Comparison of ENCODE assay signal across 19 mouse cellular contexts in genomic region chr8:84909949-84910348, GRCm38 (mm10). TPM values are rescaled to one million over a fixed set of nuclear protein-coding genes. Genes with fewer than 3 reads are reported as not detected.
DNase-seq lines count a peak whose midpoint lies in the region; ATAC-seq and TF ChIP-seq lines count a peak whose summit lies in the region.
"Had no signal": no experiment of that assay in that cellular context is flagged by ENCODE, and none has a peak within 500 bp of the region (broad histone marks: within the 10 kb centered on the region; RNA-seq: fewer than 3 reads in every experiment).

No protein-coding gene starts in this region.

- no peak overlapping the region for H3K4me3 ChIP-seq in neural tube, embryonic 13.5 days
- H3K4me3 ChIP-seq in neural tube, embryonic 15.5 days (replicated peaks), result no peak overlapping the region
- H3K4me3 ChIP-seq in MEL (ENCODE audit: control insufficient read depth in 1 of 2, insufficient read depth in 1 of 2, low read depth in 2 of 2, low read length in 2 of 2) (peak overlapping the region; percentile 74 to 94), macrophage (ENCODE audit: inconsistent target) (peak overlapping the region; percentile 92; the same call in 1 of the 2 replicates)

- H3K9me3 ChIP-seq in neural tube, embryonic 13.5 days, result no peaks in the 10 kb centered on the region
- no peaks in the 10 kb centered on the region for H3K9me3 ChIP-seq in neural tube, embryonic 15.5 days (replicated peaks)
- no peaks in the 10 kb centered on the region for H3K9me3 ChIP-seq in MEL (replicated peaks; ENCODE audit: insufficient read depth, low read length)
- H3K9me3 ChIP-seq: limb, embryonic 15.5 days; neural tube, embryonic 12.5 days had no signal

- H3K79me2 ChIP-seq in MEL (ENCODE audit: control insufficient read depth, insufficient read depth, low read length, poor library complexity) (peaks cover 28% of the 10 kb centered on the region), macrophage (ENCODE audit: inconsistent target) (peaks cover 23% of the 10 kb centered on the region)

- no peak for ATAC-seq in neural tube, embryonic 13.5 days (ENCODE audit: low read depth)
- ATAC-seq in neural tube, embryonic 15.5 days (ENCODE audit: low FRiP score), result no peak
- peak; percentile 46 for ATAC-seq in erythroid progenitor cell, adult 5-6 weeks (replicated peaks; ENCODE audit: low FRiP score, poor library complexity, severe bottlenecking)
- ATAC-seq: forebrain, embryonic 16.5 days; Patski had no signal

- WGBS in neural tube, embryonic 13.5 days, result 77% methylated on average over 5 of the region's 5 CpGs
- 90% methylated on average over 5 of the region's 5 CpGs for WGBS in neural tube, embryonic 15.5 days
- 93% methylated on average over 5 of the region's 5 CpGs for WGBS in macrophage (ENCODE audit: missing documents)

- TF ChIP-seq RAD21 in MEL (IDR thresholded peaks at IDR 0.05; ENCODE audit: low read depth, low read length), result no peak

- peak in 1 of 2 experiments; percentile 45; a peak in 2 of 4 replicates for TF ChIP-seq EP300 in MEL (IDR thresholded peaks at IDR 0.05; ENCODE audit: low read depth in 1 of 2, low read length in 2 of 2)

- H3K4me1 ChIP-seq in neural tube, embryonic 13.5 days (replicated peaks), result peaks cover 24% of the 10 kb centered on the region
- peaks cover 18% of the 10 kb centered on the region for H3K4me1 ChIP-seq in neural tube, embryonic 15.5 days
- H3K4me1 ChIP-seq in MEL (ENCODE audit: control insufficient read depth in 1 of 2, insufficient read depth in 2 of 2, low read length in 2 of 2), result peaks cover 2 to 44% of the 10 kb centered on the region in 2 experiments; a peak in 3 of 4 replicates

- H3K36me3 ChIP-seq in neural tube, embryonic 13.5 days, result peaks cover 47% of the 10 kb centered on the region
- peaks cover 51% of the 10 kb centered on the region for H3K36me3 ChIP-seq in neural tube, embryonic 15.5 days
- H3K36me3 ChIP-seq in MEL (ENCODE audit: control insufficient read depth in 1 of 2, insufficient read depth in 2 of 2, low read length in 2 of 2) (peaks cover 4 to 31% of the 10 kb centered on the region in 2 experiments; a peak in 3 of 4 replicates), macrophage (ENCODE audit: inconsistent target) (peaks cover 8% of the 10 kb centered on the region; the same call in 1 of the 2 replicates)
- H3K36me3 ChIP-seq: stomach, embryonic 15.5 days had no signal

- no peak overlapping the region for H3K9ac ChIP-seq in neural tube, embryonic 13.5 days
- no peak overlapping the region for H3K9ac ChIP-seq in neural tube, embryonic 15.5 days (replicated peaks)
- peak overlapping the region; percentile 96 for H3K9ac ChIP-seq in MEL (ENCODE audit: control insufficient read depth, low read depth, low read length, poor library complexity, severe bottlenecking)
- H3K9ac ChIP-seq: limb, embryonic 15.5 days; midbrain, embryonic 12.5 days; neural tube, embryonic 12.5 days; stomach, embryonic 15.5 days had no signal

- TF ChIP-seq POLR2A in MEL (IDR thresholded peaks at IDR 0.05; ENCODE audit: control insufficient read depth in 1 of 2, insufficient read depth in 1 of 2, low read depth in 1 of 2, low read length in 2 of 2, poor library complexity in 1 of 2), result no peak; a peak in 1 of 4 replicates

- peaks cover 63% of the 10 kb centered on the region for H3K27me3 ChIP-seq in neural tube, embryonic 13.5 days
- H3K27me3 ChIP-seq in neural tube, embryonic 15.5 days (replicated peaks), result peaks cover 23% of the 10 kb centered on the region
- H3K27me3 ChIP-seq in MEL (ENCODE audit: control insufficient read depth in 1 of 2, insufficient read depth in 2 of 2, low read length in 2 of 2), result no peaks in the 10 kb centered on the region
- H3K27me3 ChIP-seq: Patski had no signal

- DNase-seq in MEL (ENCODE audit: low read depth, low spot score), result peak; percentile 88
- DNase-seq in adrenal gland, postnatal 25 days, result no peak
- DNase-seq in gastrocnemius, postnatal 10 days, result no peak
- DNase-seq in cerebellum, adult 18-20 months, result no peak
- DNase-seq: adrenal gland, adult 8-10 months; embryo, embryonic 11 days; gastrocnemius, postnatal 25 days; heart, postnatal 4 days; kidney, postnatal 10 days had no signal

- H3K4me2 ChIP-seq in neural tube, embryonic 13.5 days, result 0 out of 2 replicates have a peak overlapping the region, but pooled peaks have one; percentile 55
- H3K4me2 ChIP-seq in neural tube, embryonic 15.5 days, result no peak overlapping the region

- TF ChIP-seq CTCF in MEL (IDR thresholded peaks at IDR 0.05 in 2 of 3, conservative IDR thresholded peaks at IDR 0.05 in 1 of 3; ENCODE audit: control insufficient read depth in 1 of 3, insufficient read depth in 1 of 3, low read depth in 2 of 3, low read length in 3 of 3, poor library complexity in 1 of 3, severe bottlenecking in 1 of 3), result no peak

- H3K27ac ChIP-seq in neural tube, embryonic 13.5 days (replicated peaks), result no peak overlapping the region
- no peak overlapping the region for H3K27ac ChIP-seq in neural tube, embryonic 15.5 days (replicated peaks)
- H3K27ac ChIP-seq in MEL (ENCODE audit: control insufficient read depth, low read depth, low read length), result peak overlapping the region; percentile 95
- no peak overlapping the region; the same call in 1 of the 2 replicates for H3K27ac ChIP-seq in macrophage
- H3K27ac ChIP-seq: limb, embryonic 15.5 days; midbrain, embryonic 12.5 days; neural tube, embryonic 12.5 days; stomach, embryonic 15.5 days had no signal

RNA-seq across cellular contexts. Expression of gene Dnase2a, which starts 1.6 kb away (rescaled TPM):
- polyA plus RNA-seq in neural tube, embryonic 13.5 days (2015; fragmentation: Nextera tagmentation; extraction: Ambion mirVana), result 4.5 and 8.8 TPM in 2 replicates
- 5.2 and 7.3 TPM in 2 replicates for polyA plus RNA-seq in neural tube, embryonic 15.5 days (2015; fragmentation: Nextera tagmentation; extraction: Ambion mirVana)
- 53.7 and 62.3 TPM in 2 replicates for total RNA-seq in MEL (2012; rRNA removed)
- polyA plus RNA-seq in MEL (2012; ENCODE audit: insufficient read depth in 1 of 2, insufficient read length in 2 of 2, low read depth in 1 of 2, low replicate concordance in 2 of 2, missing spikeins in 1 of 2) (10 to 100 TPM in 1 of 2 experiments, not detected in 1; 83.4 TPM), macrophage (2018) (160 to 211 TPM (median 178 TPM) in 3 replicates)
- total RNA-seq in erythroid progenitor cell, adult 5-6 weeks (2015; ENCODE audit: low replicate concordance), result 32.7 and 33.2 TPM in 2 replicates
- total RNA-seq in erythroid progenitor cell, adult 5-6 weeks (2017; ENCODE audit: low replicate concordance), result 74.6 and 78.4 TPM in 2 replicates
- 100 to 1,000 TPM in 4 of 26 experiments, 10 to 100 TPM in 22; 16.6 to 177 (median 57.0) TPM for total RNA-seq in macrophage (2018; cell fraction: chromatin; rRNA removed)
- 100 to 1,000 TPM in 23 of 26 experiments, 10 to 100 TPM in 3; 92.2 to 241 (median 140) TPM for total RNA-seq in macrophage (2018; cell fraction: cytosol; rRNA removed)
- 100 to 1,000 TPM in 16 of 26 experiments, 10 to 100 TPM in 10; 31.8 to 226 (median 112) TPM for total RNA-seq in macrophage (2018; cell fraction: nucleus; rRNA removed)
- total RNA-seq in adrenal gland, postnatal 25 days (2021), result 13.6 and 14.6 TPM in 2 replicates
- 1 to 10 TPM; 5.7 to 6.2 TPM for total RNA-seq in gastrocnemius, postnatal 10 days (2021)

RNA-seq across cellular contexts. Expression of gene Klf1, which starts 8.2 kb away (rescaled TPM):
- polyA plus RNA-seq in neural tube, embryonic 13.5 days (2015; fragmentation: Nextera tagmentation; extraction: Ambion mirVana), result 0.90 and 0.91 TPM in 2 replicates
- 0.49 and 1.1 TPM in 2 replicates for polyA plus RNA-seq in neural tube, embryonic 15.5 days (2015; fragmentation: Nextera tagmentation; extraction: Ambion mirVana)
- 178 and 234 TPM in 2 replicates for total RNA-seq in MEL (2012; rRNA removed)
- 100 to 1,000 TPM in 1 of 2 experiments, not detected in 1; 262 TPM for polyA plus RNA-seq in MEL (2012; ENCODE audit: insufficient read depth in 1 of 2, insufficient read length in 2 of 2, low read depth in 1 of 2, low replicate concordance in 2 of 2, missing spikeins in 1 of 2)
- total RNA-seq in erythroid progenitor cell, adult 5-6 weeks (2015; ENCODE audit: low replicate concordance), result 262 and 325 TPM in 2 replicates
- 240 and 399 TPM in 2 replicates for total RNA-seq in erythroid progenitor cell, adult 5-6 weeks (2017; ENCODE audit: low replicate concordance)
- not detected for total RNA-seq in macrophage (2018; cell fraction: chromatin; rRNA removed)
- total RNA-seq in macrophage (2018; cell fraction: cytosol; rRNA removed), result under 1 TPM in 9 of 26 experiments, not detected in 17; 0.09 to 0.24 (median 0.13) TPM
- not detected for total RNA-seq in macrophage (2018; cell fraction: nucleus; rRNA removed)
- 0.09 TPM in 1 of 3 replicates, not detected in the others for polyA plus RNA-seq in macrophage (2018)
- 0.27 TPM in 1 of 2 replicates, not detected in the other for total RNA-seq in adrenal gland, postnatal 25 days (2021)
- total RNA-seq in gastrocnemius, postnatal 10 days (2021), result under 1 TPM in 1 of 2 experiments, not detected in 1; 0.84 TPM
- total RNA-seq: gastrocnemius, postnatal 25 days had no signal

RNA-seq across cellular contexts. Expression of gene Gcdh, which starts 16.2 kb away (rescaled TPM):
- 37.2 and 37.3 TPM in 2 replicates for polyA plus RNA-seq in neural tube, embryonic 13.5 days (2015; fragmentation: Nextera tagmentation; extraction: Ambion mirVana)
- polyA plus RNA-seq in neural tube, embryonic 15.5 days (2015; fragmentation: Nextera tagmentation; extraction: Ambion mirVana), result 39.8 and 41.3 TPM in 2 replicates
- total RNA-seq in MEL (2012; rRNA removed), result 9.7 and 10.7 TPM in 2 replicates
- 10 to 100 TPM in 1 of 2 experiments, not detected in 1; 17.3 TPM for polyA plus RNA-seq in MEL (2012; ENCODE audit: insufficient read depth in 1 of 2, insufficient read length in 2 of 2, low read depth in 1 of 2, low replicate concordance in 2 of 2, missing spikeins in 1 of 2)
- 16.9 and 36.9 TPM in 2 replicates for total RNA-seq in erythroid progenitor cell, adult 5-6 weeks (2015; ENCODE audit: low replicate concordance)
- 22.8 and 26.2 TPM in 2 replicates for total RNA-seq in erythroid progenitor cell, adult 5-6 weeks (2017; ENCODE audit: low replicate concordance)
- total RNA-seq in macrophage (2018; cell fraction: chromatin; rRNA removed), result 10 to 100 TPM in 21 of 26 experiments, 1 to 10 TPM in 5; 4.6 to 47.4 (median 21.0) TPM
- total RNA-seq in macrophage (2018; cell fraction: cytosol; rRNA removed), result 10 to 100 TPM in 22 of 26 experiments, 1 to 10 TPM in 4; 8.8 to 15.2 (median 12.4) TPM
- 10 to 100 TPM in 18 of 26 experiments, 1 to 10 TPM in 8; 5.6 to 23.3 (median 16.6) TPM for total RNA-seq in macrophage (2018; cell fraction: nucleus; rRNA removed)
- polyA plus RNA-seq in macrophage (2018), result 11.1 to 13.7 TPM (median 12.0 TPM) in 3 replicates
- 47.7 and 59.5 TPM in 2 replicates for total RNA-seq in adrenal gland, postnatal 25 days (2021)
- total RNA-seq in gastrocnemius, postnatal 10 days (2021), result 10 to 100 TPM; 21.1 to 24.1 TPM

RNA-seq across cellular contexts. Expression of gene Mast1, which starts 27.2 kb away (rescaled TPM):
- 62.7 and 70.3 TPM in 2 replicates for polyA plus RNA-seq in neural tube, embryonic 13.5 days (2015; fragmentation: Nextera tagmentation; extraction: Ambion mirVana)
- polyA plus RNA-seq in neural tube, embryonic 15.5 days (2015; fragmentation: Nextera tagmentation; extraction: Ambion mirVana), result 60.7 and 74.7 TPM in 2 replicates
- total RNA-seq in MEL (2012; rRNA removed), result 0.49 and 0.77 TPM in 2 replicates
- 1 to 10 TPM in 1 of 2 experiments, not detected in 1; 4.5 TPM for polyA plus RNA-seq in MEL (2012; ENCODE audit: insufficient read depth in 1 of 2, insufficient read length in 2 of 2, low read depth in 1 of 2, low replicate concordance in 2 of 2, missing spikeins in 1 of 2)
- total RNA-seq in erythroid progenitor cell, adult 5-6 weeks (2015; ENCODE audit: low replicate concordance), result not detected in 2 replicates
- not detected in 2 replicates for total RNA-seq in erythroid progenitor cell, adult 5-6 weeks (2017; ENCODE audit: low replicate concordance)
- total RNA-seq in macrophage (2018; cell fraction: chromatin; rRNA removed), result under 1 TPM in 4 of 26 experiments, not detected in 22; 0.12 to 0.24 (median 0.16) TPM
- total RNA-seq in macrophage (2018; cell fraction: cytosol; rRNA removed), result under 1 TPM in 19 of 26 experiments, not detected in 7; 0.03 to 0.13 (median 0.04) TPM
- under 1 TPM in 4 of 26 experiments, not detected in 22; 0.09 to 0.16 (median 0.13) TPM for total RNA-seq in macrophage (2018; cell fraction: nucleus; rRNA removed)
- polyA plus RNA-seq in macrophage (2018), result 0.04 to 0.06 TPM in 2 of 3 replicates, not detected in the other
- 1.3 and 3.0 TPM in 2 replicates for total RNA-seq in adrenal gland, postnatal 25 days (2021)
- under 1 TPM; 0.20 to 0.45 TPM for total RNA-seq in gastrocnemius, postnatal 10 days (2021)
- total RNA-seq: gastrocnemius, postnatal 25 days had no signal

RNA-seq across cellular contexts. Expression of gene Rtbdn, which starts 36.8 kb away (rescaled TPM):
- 1.4 and 1.6 TPM in 2 replicates for polyA plus RNA-seq in neural tube, embryonic 13.5 days (2015; fragmentation: Nextera tagmentation; extraction: Ambion mirVana)
- polyA plus RNA-seq in neural tube, embryonic 15.5 days (2015; fragmentation: Nextera tagmentation; extraction: Ambion mirVana), result 3.0 and 3.8 TPM in 2 replicates
- total RNA-seq in MEL (2012; rRNA removed), result 0.08 TPM in 1 of 2 replicates, not detected in the other
- polyA plus RNA-seq in MEL (2012; ENCODE audit: insufficient read depth in 1 of 2, insufficient read length in 2 of 2, low read depth in 1 of 2, low replicate concordance in 2 of 2, missing spikeins in 1 of 2), result under 1 TPM in 1 of 2 experiments, not detected in 1; 0.11 TPM
- total RNA-seq in erythroid progenitor cell, adult 5-6 weeks (2015; ENCODE audit: low replicate concordance), result not detected in 2 replicates
- total RNA-seq in erythroid progenitor cell, adult 5-6 weeks (2017; ENCODE audit: low replicate concordance), result not detected in 2 replicates
- total RNA-seq in macrophage (2018; cell fraction: chromatin; rRNA removed), result not detected
- total RNA-seq in macrophage (2018; cell fraction: cytosol; rRNA removed), result not detected
- not detected for total RNA-seq in macrophage (2018; cell fraction: nucleus; rRNA removed)
- not detected in 3 replicates for polyA plus RNA-seq in macrophage (2018)
- not detected in 2 replicates for total RNA-seq in adrenal gland, postnatal 25 days (2021)
- total RNA-seq in gastrocnemius, postnatal 10 days (2021), result not detected
- total RNA-seq: gastrocnemius, postnatal 25 days; heart, postnatal 4 days had no signal

Comparison
In these comparisons a context has a peak if more than half of its experiments do, and no peak if none do; other contexts are left out.
1. H3K4me3 ChIP-seq: peak in MEL (2 of 2) and macrophage (single experiment); none in neural tube, embryonic 13.5 days (single experiment) and neural tube, embryonic 15.5 days (single experiment).
2. RNA of gene Klf1, which starts 8.2 kb away (total RNA-seq): 240 to 399 TPM in erythroid progenitor cell, adult 5-6 weeks and 178 to 234 TPM in MEL; 0.84 TPM in gastrocnemius, postnatal 10 days and 0.27 TPM in adrenal gland, postnatal 25 days; every median in the first group is over 10 times any median in the second.